Mouse (Mus musculus): ENCODE data around the gene Dyrk3. TPM values are rescaled to one million over a fixed set of nuclear protein-coding genes. Genes with fewer than 3 reads are reported as not detected.

Gene Dyrk3
- not detected for total RNA-seq (2021)
- long read RNA-seq, experiment 1: 0 reads
- long read RNA-seq, experiment 2: 0 reads

DNA sequence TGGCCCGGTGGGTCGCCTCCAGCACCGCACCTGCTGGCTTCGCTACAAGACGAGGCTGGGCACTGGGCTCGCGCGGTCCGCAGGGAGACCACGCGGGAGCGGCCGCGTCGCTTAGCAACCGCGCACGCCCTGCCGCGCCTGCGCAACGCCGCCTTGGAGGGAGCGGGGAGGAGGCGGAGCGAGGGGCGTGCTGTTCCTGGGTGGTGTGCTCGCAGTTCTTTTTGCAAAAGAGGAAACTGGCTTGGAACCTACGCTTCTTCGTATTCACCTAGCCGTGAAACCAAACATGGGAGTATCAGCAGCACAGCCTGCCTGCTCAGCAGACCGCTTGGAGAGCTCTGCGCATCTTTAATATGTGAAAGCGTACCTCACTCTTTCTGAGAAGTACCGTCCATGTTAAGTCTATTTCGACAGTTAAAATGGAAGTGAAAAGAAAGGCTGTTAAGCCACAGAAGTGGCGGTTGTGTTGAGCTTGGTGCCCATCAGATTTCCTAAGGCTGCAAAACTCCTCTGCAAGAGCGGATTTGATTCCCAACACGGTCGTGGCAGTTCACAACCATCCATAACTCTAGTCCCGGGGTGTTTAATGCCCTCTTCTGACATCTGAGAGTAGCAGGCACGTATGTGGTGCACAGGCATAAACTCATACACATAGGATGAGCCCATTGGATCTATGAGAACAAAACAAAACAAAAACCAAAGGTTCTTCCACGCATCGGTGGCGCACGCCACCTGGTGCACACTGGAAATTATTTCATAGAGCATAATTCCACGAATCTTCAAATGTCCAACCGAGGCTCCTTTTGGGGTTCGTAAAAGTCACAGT is at the start of gene Dyrk3:
Dyrk3 (minus strand) TSS at position 150 of the 826 bp plus-strand sequence.
- peak; percentile 78 to 83 for DNase-seq
- intact Hi-C loops (cut with DNase I): no loop called here

DNA sequence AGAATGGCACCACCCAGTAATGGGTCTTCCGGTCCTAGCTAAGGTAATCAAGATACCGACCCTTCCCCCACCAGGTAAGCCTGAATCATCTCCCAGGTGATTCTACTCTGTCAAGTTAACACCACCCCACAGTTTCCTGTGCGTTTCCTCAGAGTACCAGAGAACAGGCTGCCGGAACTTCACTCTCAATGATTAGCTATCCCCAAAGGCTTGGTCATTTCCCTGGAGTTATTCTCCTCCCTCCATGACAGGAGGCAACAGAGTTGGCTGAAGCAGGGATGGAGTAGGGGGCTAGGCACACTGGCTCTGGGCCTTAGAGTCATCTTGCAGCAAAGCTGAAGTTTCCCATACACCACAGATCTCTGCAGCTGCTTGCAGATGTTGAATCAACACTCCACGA is 49.7 kb upstream of the Dyrk3 start:
- no peak for DNase-seq
- intact Hi-C loops (cut with DNase I): no loop called here

DNA sequence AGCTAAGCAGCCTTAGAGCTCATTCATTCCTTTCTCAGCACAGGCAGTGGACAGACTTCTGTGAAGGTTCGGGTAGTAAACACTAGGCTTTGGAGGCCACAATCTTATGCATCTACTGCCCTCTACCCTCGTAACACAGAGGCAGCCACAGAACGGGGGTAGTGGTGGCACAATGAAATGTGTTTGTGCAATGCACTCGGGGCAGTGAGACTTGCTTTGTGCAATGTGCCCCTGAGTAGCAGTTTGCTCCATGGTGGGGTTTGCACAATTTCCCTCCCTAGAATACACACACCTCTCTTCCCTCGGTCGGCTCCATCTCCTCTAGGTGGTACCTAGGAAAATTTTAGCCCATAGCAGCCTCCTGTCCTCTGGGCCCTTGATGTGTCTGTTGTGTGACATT is 48.9 kb upstream of the Dyrk3 start:
- DNase-seq: no peak
- intact Hi-C loops (cut with DNase I): no loop called here

- intact Hi-C loops (cut with DNase I): no loop called here
- DNase-seq: no peak
Measured at GRCm38 (mm10) chr1:131185821-131186506, 47.8 kb upstream of the Dyrk3 start.

GRCm38 (mm10) chr1:131184956-131185660 is 47.0 kb upstream of the Dyrk3 start:
- intact Hi-C loops (cut with DNase I): no loop called here
- no peak for DNase-seq

DNA sequence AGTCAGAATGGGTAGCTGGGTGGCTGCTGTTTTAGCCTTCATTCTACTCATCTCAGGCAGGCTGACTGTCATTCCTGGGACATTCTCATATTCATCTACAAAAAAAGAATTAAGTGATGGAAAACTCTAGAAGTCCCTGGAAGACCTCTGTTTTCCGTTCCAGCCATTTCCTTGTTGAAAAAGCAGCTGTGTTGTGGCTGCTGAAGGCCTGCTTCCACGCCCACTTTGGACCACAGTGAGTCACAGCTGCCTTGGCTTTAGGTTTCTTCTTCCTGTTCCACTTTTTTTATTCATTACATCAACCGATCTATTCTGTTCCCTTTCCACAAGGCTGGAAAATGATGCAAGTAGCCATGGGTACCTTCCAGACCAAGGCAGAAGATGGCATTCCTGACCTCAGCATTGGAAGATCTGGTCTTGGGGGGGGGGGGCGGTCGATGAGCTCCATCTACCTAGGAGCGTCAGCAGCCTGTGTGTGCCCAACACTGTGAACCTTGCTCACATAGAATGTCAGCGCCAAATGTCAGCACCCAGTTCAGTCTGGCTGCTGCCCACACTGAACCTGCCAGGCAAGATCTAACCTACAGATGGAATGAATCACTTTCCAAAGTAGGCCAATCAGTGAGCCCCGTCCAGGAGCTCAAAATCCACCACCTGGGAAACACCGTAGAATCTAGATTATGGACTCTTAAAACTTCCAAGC is 46.3 kb upstream of the Dyrk3 start:
- intact Hi-C loops (cut with DNase I): no loop called here

DNA sequence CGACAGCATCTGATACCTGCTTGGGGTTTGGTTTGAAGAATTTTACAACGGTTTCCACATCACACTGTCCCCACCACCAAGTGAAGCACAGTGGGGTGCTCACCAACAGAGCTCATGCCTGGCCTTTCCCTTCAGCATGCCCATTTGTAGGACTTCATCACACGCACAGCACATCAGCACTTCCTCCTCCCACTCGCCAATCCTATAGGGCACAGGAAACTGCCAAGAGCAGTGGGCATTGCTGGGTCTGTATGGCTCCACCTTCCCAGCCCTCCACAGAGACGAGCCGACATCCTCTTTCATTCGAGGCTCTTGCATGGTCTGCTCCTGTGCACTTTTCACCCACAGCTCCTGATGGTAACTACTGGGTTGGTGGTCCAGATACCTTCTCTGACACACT is 45.1 kb upstream of the Dyrk3 start:
- DNase-seq: no peak
- intact Hi-C loops (cut with DNase I): loop anchor here (2.0 kb wide), 1 partner anchor 64 kb away; no protein-coding TSS in a partner anchor

More for the DNA sequence above, 46.3 kb upstream of the Dyrk3 start:
- DNase-seq: peak in 1 of 2 experiments; percentile 42

- intact Hi-C loops (cut with DNase I): loop anchor here (1.0 to 2.0 kb wide), 2 partner anchors 65 to 79 kb away; no protein-coding TSS in a partner anchor
- DNase-seq: peak; percentile 72 to 73
Measured at GRCm38 (mm10) chr1:131181642-131182527, 43.7 kb upstream of the Dyrk3 start.

GRCm38 (mm10) chr1:131180386-131180785 is 42.2 kb upstream of the Dyrk3 start:
- intact Hi-C loops (cut with DNase I): no loop called here

GRCm38 (mm10) chr1:131178083-131178482 is 39.9 kb upstream of the Dyrk3 start:
- intact Hi-C loops (cut with DNase I): no loop called here
- no peak for DNase-seq

More at GRCm38 (mm10) chr1:131180386-131180785, 42.2 kb upstream of the Dyrk3 start:
- no peak for DNase-seq

DNA sequence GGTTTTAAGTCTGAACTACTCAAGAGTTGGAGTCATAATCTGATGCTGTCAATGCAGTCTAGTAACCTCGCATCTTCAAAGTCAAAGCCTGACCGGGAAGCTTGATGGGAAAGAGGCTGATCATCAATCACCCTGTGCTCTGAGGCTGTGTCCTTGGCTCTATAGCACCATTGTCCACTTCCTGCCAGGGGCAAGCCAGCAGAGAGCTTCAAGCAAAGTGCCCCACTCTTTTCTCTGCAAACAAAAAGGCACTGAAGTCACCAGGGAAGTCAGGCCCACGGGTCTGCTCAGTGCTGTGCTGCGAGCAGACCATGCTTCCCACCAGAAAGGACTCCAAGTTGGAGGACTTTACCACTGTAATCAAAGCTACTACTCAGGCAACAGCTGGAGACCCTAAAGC is 39.1 kb upstream of the Dyrk3 start:
- no peak for DNase-seq
- intact Hi-C loops (cut with DNase I): no loop called here

GRCm38 (mm10) chr1:131175819-131176218 is 37.7 kb upstream of the Dyrk3 start:
- no peak for DNase-seq
- intact Hi-C loops (cut with DNase I): no loop called here

DNA sequence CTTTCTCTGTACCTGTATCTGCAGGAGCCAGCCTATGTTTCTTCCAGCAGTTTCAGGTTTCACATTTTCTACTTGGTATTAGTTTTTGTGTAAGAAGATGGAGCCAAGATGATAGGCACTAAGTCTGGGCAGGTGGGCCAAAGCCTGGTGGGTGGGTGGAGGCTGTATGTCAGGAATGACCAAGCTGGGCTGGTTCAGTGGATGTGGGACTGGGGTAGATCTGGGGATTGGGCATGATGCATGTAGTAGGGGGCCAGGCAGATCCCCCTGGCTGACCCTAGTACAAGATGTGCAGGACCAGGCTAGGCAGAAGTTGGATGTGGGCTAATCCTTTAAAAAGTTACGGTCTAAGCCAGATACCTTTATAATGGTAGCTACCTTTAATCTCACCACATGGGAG is 37.0 kb upstream of the Dyrk3 start:
- no peak for DNase-seq
- intact Hi-C loops (cut with DNase I): no loop called here

DNA sequence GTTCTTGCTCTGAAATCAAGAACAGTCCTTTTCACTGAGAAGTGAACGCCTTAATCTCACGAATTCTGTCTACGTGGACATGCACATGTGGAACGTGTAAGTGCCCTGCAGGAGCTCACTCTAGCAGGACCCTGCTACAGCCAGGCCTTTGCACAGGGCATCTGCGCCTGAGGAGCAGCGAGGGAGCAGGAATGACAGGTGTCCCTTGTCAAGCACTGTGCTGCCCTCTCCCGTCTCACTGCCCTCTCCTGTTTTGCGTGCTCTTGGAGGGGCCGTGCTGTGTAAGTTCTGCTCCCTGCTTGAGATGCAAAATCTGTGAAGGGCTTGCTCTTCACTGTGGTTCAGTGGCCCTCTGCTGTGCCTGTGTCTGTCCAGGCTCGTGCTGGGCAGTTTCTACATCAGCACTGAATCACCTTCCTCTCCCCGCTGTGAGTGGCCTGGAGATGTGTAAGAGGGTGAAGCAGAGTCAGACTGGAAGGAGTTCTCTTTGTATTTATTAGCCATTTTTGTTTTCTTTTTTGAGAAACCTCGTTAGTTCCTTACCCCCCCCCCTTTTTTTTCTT is 36.2 kb upstream of the Dyrk3 start:
- intact Hi-C loops (cut with DNase I): no loop called here
- DNase-seq: no peak

GRCm38 (mm10) chr1:131173809-131174208 is 35.7 kb upstream of the Dyrk3 start:
- no peak for DNase-seq
- intact Hi-C loops (cut with DNase I): no loop called here

- DNase-seq: no peak
- intact Hi-C loops (cut with DNase I): no loop called here
Measured at GRCm38 (mm10) chr1:131173001-131173400, 34.9 kb upstream of the Dyrk3 start.

- intact Hi-C loops (cut with DNase I): no loop called here
- DNase-seq: no peak
Measured at GRCm38 (mm10) chr1:131167612-131168011, 29.5 kb upstream of the Dyrk3 start.

DNA sequence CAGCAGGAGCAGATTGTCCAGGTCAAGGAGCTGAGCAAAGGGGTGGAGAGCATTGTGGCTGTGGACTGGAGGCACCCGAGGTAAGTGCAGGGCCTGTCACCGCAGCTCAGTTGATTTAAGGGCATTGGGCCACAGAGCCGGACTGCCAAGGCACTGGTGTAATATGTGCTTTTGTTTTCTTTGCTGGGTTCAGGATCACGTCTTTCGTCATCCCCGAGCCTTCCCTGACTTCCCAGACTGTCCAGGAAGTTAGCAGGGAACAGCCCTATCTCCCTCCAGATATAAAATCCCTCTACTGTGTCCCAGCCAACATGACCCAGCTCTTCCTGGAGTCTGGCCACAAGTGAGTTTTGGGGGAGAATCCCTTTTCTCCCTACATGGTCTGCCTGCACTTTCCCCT is 26.3 kb upstream of the Dyrk3 start:
- intact Hi-C loops (cut with DNase I): no loop called here
- DNase-seq: no peak

GRCm38 (mm10) chr1:131161091-131161490 is 23.0 kb upstream of the Dyrk3 start:
- intact Hi-C loops (cut with DNase I): no loop called here
- DNase-seq: no peak
